Mouse (Mus musculus) C2C12 (cell line): ENCODE measurements at regions not wholly inside any gene's neighbourhood (a gene's known extent, or its start where the extent isn't known, plus 50 kb on each side); places are given as distances from the start of the nearest gene placed in this dataset.

Experiments used
- CTCF ChIP-seq: IDR thresholded peaks from one replicate; pipeline ENCODE4 v1.5.1; 2011; ENCODE audit not compliant: control insufficient read depth, insufficient read depth, insufficient read length
- MAX ChIP-seq: IDR thresholded peaks from one replicate; pipeline ENCODE4 v1.6.1; 2011; ENCODE audit warnings: mild to moderate bottlenecking, control low read depth
- MYOG ChIP-seq: IDR thresholded peaks from one replicate; pipeline ENCODE4 v1.6.1; 2011; ENCODE audit not compliant: control insufficient read depth, insufficient read length; ENCODE audit errors: extremely low read depth

- TF ChIP-seq MAX (no peak), CTCF (no peak), MYOG (no peak)
Observed at GRCm38 (mm10) chr2:170673683-170674082, 57.9 kb upstream of the Dok5 start.
